Mouse (Mus musculus): ENCODE results near the gene Slc20a1.

DNA sequence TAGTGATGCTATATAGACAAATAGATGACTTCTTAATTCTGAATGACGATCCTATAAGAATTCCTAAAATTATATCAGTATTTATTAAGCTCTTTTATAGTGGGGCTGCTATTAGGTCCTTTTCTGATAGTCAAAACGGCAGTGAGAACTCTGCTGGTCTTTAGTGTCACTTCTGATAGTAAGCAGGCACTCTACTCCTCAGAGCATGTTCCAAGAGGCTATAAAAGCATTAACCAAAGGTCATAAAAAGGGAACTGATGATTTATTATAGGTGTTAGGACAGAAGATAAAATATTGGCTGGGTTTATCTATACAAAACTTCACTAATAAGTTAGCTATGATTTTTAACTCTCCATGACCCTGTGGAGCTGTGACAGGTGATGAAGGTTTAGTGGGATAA is 55.5 kb downstream of the Slc20a1 start:
- TF ChIP-seq POLR2A (IDR thresholded peaks at IDR 0.05; ENCODE audit: borderline replicate concordance, insufficient read depth, low read length) = no peak
- TF ChIP-seq CTCF (IDR thresholded peaks at IDR 0.05; ENCODE audit: borderline replicate concordance, insufficient read depth, low read depth, low read length) = no peak
